Mouse (Mus musculus): ENCODE data around the gene Fxyd6.

Fxyd6 gene

GRCm38 (mm10) chr9:45412287-45412686 is 42.3 kb downstream of the Fxyd6 start:
- DNase-seq (ENCODE audit: low spot score): peak; percentile 81

- no peak for DNase-seq (ENCODE audit: low spot score)
Observed at GRCm38 (mm10) chr9:45412700-45413477, 42.9 kb downstream of the Fxyd6 start.

GRCm38 (mm10) chr9:45413478-45414140 is 43.6 kb downstream of the Fxyd6 start:
- peak; percentile 17 for DNase-seq (ENCODE audit: low spot score)

DNA sequence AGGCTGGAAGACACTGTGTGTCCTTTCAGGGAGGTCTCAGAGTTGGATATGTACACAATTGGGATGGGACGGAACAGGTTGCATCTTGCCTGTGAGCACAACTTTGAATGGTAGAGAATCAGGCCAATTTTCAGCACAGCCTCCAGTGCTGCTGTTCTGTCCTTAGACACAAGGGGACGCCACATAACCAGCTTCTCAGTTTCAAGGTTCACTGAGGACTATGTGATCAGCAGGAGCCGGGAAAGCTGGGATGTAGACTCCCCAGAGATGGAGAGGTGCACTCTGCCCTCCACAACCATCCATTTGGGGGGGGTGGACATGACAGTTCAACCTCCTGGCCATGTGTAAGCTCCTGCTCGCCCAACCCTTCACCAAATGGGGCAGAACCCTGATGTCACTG is 45.9 kb downstream of the Fxyd6 start:
- DNase-seq (ENCODE audit: low spot score): peak; percentile 16

DNA sequence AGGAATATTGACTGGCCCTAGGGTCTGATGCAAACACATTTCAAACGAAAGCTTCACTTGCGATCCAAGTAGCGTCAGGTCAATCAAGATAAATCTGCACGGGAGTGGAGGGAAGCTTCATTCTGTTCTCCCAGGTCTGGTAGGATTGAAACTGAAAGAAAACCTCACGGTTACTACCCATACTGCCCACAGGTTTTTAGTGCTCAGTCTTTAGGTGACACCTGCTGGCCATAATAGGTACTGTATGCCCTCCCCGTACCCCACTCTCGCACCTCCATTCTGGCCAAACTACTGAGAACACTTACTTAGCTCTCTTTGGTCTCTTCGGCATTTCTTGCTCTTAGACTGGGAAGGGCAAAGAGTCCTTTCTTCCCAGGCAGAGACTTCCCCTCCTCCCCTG is 47.3 kb downstream of the Fxyd6 start:
- peak; percentile 66 for DNase-seq (ENCODE audit: low spot score)

- no peak for DNase-seq (ENCODE audit: low spot score)
Observed at GRCm38 (mm10) chr9:45418252-45418651, 48.3 kb downstream of the Fxyd6 start.

DNA sequence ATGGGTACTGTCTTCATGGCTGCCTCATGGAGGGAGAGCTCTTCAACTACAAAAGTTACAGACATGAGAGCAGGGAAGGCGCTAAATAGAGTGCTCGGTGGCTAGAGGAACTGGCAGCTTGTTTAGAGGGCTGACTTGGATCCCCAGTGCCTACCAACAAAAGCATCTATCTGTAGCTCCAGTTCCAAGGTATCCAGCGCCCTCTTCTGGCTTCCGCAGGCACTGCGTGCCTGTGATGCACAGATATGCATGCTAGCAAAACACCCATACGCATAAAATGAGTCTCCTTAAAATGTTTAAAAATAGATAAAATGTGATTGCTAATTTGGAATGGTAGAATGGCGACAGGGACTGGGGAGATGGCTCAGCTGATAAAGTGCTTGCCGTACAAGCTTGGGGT is 51.2 kb downstream of the Fxyd6 start:
- peak; percentile 9 for DNase-seq (ENCODE audit: low spot score)

DNA sequence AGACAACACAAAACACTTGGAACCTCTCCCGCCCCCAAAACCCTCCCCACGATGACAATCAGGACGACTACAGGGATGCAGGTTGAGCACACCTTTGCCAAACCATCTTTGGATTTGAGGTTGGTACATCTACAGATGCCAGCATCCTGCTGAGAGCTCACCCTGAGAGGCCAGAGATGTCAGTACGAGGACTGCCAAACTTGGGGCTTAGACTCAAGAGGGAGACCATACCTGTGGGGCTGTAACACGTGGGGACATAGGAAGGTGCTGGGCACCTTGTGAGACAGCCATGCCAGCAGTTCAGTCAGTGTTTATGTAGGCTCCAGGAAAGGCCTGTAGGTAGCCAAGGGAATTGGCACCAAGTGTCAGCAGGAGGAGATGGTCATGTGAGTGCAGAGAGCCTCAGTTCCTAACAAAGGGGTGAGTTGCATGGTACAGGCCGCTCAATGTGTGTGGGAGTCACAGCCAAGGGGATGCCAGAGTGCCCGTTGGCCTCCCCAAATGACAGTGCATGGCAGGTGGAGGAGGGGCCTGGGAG is 52.8 kb downstream of the Fxyd6 start:
- DNase-seq (ENCODE audit: low spot score): no peak

DNA sequence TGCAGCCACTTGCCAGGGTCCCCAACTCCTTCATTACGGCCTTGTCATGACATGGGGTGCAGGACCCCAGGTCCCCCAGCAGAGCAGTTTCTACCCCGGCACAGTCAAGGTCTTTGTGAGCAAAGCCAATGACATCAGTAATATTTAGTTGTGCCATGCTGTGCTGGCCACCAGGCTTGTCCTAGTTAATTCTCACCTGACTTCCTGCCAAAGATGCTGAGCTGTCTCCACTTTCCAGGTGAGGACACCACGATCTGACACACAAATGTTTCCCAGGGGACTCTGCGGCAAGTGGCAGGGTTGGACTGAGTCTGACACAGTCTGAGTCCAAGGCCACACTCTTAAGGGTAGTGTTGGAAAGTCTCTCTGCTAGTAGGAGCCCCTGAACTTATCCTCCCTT is 56.5 kb downstream of the Fxyd6 start, which contains the start of gene Dscaml1:
Gene Dscaml1 (plus strand): TSS at position 173 of the 400 bp plus-strand sequence.
- no peak for DNase-seq (ENCODE audit: low spot score)

GRCm38 (mm10) chr9:45429392-45429791 is 59.4 kb downstream of the Fxyd6 start:
- DNase-seq (ENCODE audit: low spot score): no peak

GRCm38 (mm10) chr9:45429951-45430697 is 60.1 kb downstream of the Fxyd6 start:
- DNase-seq (ENCODE audit: low spot score): no peak

DNA sequence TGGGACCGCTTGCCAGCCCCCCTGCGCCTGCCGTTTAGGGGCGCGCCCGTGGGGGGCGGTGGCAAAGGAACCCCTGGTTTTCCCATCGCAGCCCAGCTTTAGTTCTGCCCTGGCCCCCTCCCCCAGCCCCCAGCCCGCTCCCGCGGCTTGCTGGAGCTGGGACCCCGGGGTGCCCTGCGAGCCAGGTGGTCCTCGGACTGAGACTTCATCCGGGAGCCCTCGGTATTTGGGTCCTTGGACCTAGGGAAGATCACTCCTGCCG is 60.6 kb downstream of the Fxyd6 start:
- DNase-seq (ENCODE audit: low spot score): no peak

GRCm38 (mm10) chr9:45431150-45431549 is 61.2 kb downstream of the Fxyd6 start:
- no peak for DNase-seq (ENCODE audit: low spot score)

DNA sequence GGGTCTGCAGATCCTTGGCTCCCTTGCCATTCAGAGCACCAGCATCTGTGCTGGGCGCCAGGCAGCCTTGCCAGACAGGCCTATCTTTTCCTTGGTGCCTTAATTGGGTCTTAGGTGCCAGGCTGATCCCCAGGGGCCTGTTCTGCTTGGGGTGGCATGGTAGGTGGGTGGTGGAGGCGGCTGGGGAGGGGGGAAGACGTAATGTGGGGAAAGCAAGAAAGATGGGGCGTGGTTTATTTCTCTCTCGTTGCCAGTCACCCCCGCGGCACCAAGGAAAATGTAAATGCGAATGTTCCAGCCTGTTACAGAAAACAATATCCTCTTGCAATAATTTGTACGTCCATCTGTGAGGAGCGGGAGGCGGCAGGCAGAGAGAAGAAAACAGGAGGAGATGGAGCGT is 62.7 kb downstream of the Fxyd6 start:
- no peak for DNase-seq (ENCODE audit: low spot score)

GRCm38 (mm10) chr9:45433119-45433518 is 63.1 kb downstream of the Fxyd6 start:
- DNase-seq (ENCODE audit: low spot score): no peak

DNA sequence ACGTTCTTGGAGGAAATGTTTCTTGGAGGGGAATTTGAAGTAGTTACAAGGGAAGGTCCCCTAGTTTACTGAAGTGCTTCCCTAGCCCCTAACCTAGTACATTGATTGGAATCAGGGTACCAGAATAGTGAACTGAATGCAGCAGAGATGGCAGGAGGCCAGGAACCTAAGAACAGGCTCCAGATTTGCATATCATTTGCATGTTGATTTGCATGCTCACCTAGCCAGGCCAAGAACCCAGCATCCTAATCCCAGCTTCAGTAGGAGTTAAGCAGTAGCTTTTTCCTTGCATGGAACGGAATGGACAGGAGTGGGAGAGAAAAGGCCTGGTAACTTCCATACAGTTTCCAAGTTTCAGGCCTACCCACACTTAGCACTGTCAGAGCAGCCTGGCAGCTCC is 64.2 kb downstream of the Fxyd6 start:
- DNase-seq (ENCODE audit: low spot score): no peak

DNA sequence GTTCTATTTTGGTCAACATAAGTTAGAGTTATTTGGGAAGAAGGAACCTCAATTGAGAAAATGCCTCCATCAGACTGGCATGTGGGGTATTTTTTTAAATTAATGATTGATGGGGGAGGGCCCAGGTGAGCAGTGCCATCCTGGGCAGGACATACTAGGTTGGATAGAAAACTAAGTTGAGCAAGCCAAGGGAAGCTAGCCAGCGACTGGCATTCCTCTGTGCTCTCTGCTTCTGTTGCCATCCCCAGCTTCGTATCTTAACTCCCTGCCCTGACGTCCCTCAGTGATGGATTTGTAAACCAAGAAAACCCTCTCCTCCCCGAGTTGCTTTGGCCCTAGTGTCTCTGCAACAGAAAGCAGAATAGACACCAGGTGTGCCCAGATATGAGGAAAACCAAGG is 69.0 kb downstream of the Fxyd6 start:
- no peak for DNase-seq (ENCODE audit: low spot score)

DNA sequence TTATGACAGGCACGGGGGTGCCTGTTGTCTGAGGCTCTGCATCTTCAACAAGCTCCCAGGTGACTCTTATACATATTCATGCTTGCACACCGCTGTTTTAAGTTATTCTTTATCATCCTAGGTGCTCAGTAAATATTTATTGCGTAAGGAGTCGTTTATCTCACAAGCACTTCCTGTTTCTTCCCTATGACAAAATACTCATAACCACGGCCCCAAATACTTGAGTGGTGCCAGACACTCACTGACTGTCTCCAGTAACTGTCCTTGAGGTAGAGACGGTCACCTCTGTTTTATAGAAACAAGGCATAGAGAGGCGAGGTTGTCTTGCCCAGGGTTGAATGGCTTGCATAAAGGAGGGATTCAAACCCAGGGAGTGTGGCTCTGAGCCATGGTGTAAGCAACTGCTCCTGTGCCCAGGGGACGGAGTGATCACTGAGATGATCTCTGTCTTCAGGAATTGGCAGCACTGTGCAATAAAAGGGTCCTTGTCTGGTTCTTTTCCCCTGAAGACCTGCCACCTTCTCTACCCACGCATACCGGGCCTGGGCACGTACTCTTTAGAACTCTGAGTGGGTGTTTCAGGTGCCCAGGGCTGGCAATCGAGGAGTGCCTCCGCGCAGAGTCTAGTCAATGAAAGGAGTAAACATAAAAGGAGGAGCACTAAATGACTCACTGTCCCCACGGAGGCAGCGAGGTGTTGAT is 70.2 kb downstream of the Fxyd6 start:
- DNase-seq (ENCODE audit: low spot score): no peak

- DNase-seq (ENCODE audit: low spot score): no peak
Observed at GRCm38 (mm10) chr9:45444251-45444798, 74.3 kb downstream of the Fxyd6 start.
